Mouse (Mus musculus) bone marrow macrophage, adult 2 months (primary cell): Measurements from ENCODE around the gene Sfi1.

Experiments
- CTCF ChIP-seq: IDR thresholded peaks from 2 replicates; pipeline ENCODE4 v1.5.1; 2012; ENCODE audit warnings: low read depth, mild to moderate bottlenecking, low read length, moderate library complexity
- POLR2A ChIP-seq: IDR thresholded peaks from 2 replicates; pipeline ENCODE4 v1.6.1; 2012; ENCODE audit warnings: mild to moderate bottlenecking, low read depth, low read length, borderline replicate concordance

GRCm38 (mm10) chr11:3242395-3242794 is 49.1 kb upstream of the Sfi1 start:
- no peak for TF ChIP-seq CTCF
- TF ChIP-seq POLR2A = no peak
